Mouse (Mus musculus) intestine, embryonic 16.5 days (tissue): ENCODE measurements around the gene Rbm47. TPM values are rescaled to one million over a fixed set of nuclear protein-coding genes. Genes with fewer than 3 reads are reported as not detected.
A peak's percentile ranks its signal among the peaks of the same experiment; 100 is the strongest.

ENCODE experiments used
- ATAC-seq: fragments of 200-750 bp; cut with Nextera tagmentation; 2 replicates; pipeline ENCODE4 v1.8.0; 2017; ENCODE audit warnings: moderate TSS enrichment, moderate library complexity
- H3K27ac ChIP-seq: fragments of 300-500 bp; sonication (generic); 2 replicates; pipeline ENCODE4 v1.5.1; 2014; ENCODE audit warnings: mild to moderate bottlenecking, low read length
- H3K27me3 ChIP-seq: fragments of 300-500 bp; sonication (generic); replicated peaks from 2 replicates; pipeline ENCODE4 v1.6.1; 2014; ENCODE audit warnings: low read length, control low read depth, mixed read lengths; ENCODE audit not compliant: control insufficient read depth, insufficient read depth
- H3K36me3 ChIP-seq: fragments of 300-500 bp; sonication (generic); 2 replicates; pipeline ENCODE4 v1.6.1; 2014; ENCODE audit warnings: low read length, control low read depth; ENCODE audit not compliant: control insufficient read depth, insufficient read depth
- H3K4me1 ChIP-seq: fragments of 300-500 bp; sonication (generic); 2 replicates; pipeline ENCODE4 v1.6.1; 2014; ENCODE audit warnings: low read length, control low read depth, mixed read lengths; ENCODE audit not compliant: control insufficient read depth, insufficient read depth
- H3K4me2 ChIP-seq: fragments of 300-500 bp; sonication (generic); 2 replicates; pipeline ENCODE4 v1.6.1; 2014; ENCODE audit warnings: low read depth, low read length, control low read depth
- H3K4me3 ChIP-seq: fragments of 300-500 bp; sonication (generic); 2 replicates; pipeline ENCODE4 v1.5.1; 2014; ENCODE audit warnings: mild to moderate bottlenecking, low read length
- H3K9ac ChIP-seq: fragments of 300-500 bp; sonication (generic); 2 replicates; pipeline ENCODE4 v1.6.1; 2014; ENCODE audit warnings: low read depth, low read length
- H3K9me3 ChIP-seq: fragments of 300-500 bp; sonication (generic); 2 replicates; pipeline ENCODE4 v1.6.1; 2016; ENCODE audit warnings: low read length, control low read depth; ENCODE audit not compliant: control insufficient read depth
- WGBS: fragments of 180-500 bp; shearing (Covaris S2); extraction: QIAGEN DNeasy Blood & Tissue Kit; methylation state at CpG from one replicate; pipeline ENCODE4 v1.1.7; 2014; 5-methylcytosine and 5-hydroxymethylcytosine counted together
- polyA plus RNA-seq: library from polyadenylated mRNA; unstranded; fragments of >200 nt; fragmentation: Nextera tagmentation; extraction: Ambion mirVana; gene quantifications from 2 replicates; pipeline ENCODE4 v1.2.1, GENCODE M21; 2015

Gene Rbm47
- polyA plus RNA-seq = 149 and 169 TPM in 2 replicates

GRCm38 (mm10) chr5:66173018-66173417 is at the start of gene Rbm47:
Rbm47 (minus strand) TSS chr5:66173118.
- H3K4me2 ChIP-seq = no peak within 1 kb of the TSS
- no peak for ATAC-seq
- no peaks in the 10 kb centered on the region for H3K36me3 ChIP-seq
- no peak within 1 kb of the TSS for H3K9ac ChIP-seq
- WGBS = 84% methylated on average over 2 of the region's 2 CpGs
- H3K27ac ChIP-seq = no peak within 1 kb of the TSS
- no peaks in the 10 kb centered on the region for H3K9me3 ChIP-seq
- H3K4me1 ChIP-seq = no peaks in the 10 kb centered on the region
- H3K27me3 ChIP-seq = no peaks in the 10 kb centered on the region
- H3K4me3 ChIP-seq = no peak within 1 kb of the TSS

GRCm38 (mm10) chr5:66220620-66221019 is 47.7 kb upstream of the Rbm47 start:
- peak; percentile 42 for ATAC-seq
- Histone ChIP-seq H3K9ac (no peak overlapping the region), H3K27ac (no peak overlapping the region), H3K27me3 (no peaks in the 10 kb centered on the region), H3K4me2 (no peak overlapping the region), H3K4me1 (peaks cover 16% of the 10 kb centered on the region), H3K36me3 (no peaks in the 10 kb centered on the region), H3K4me3 (no peak overlapping the region), H3K9me3 (no peaks in the 10 kb centered on the region)
- WGBS = 64% methylated on average over 9 of the region's 9 CpGs

GRCm38 (mm10) chr5:66219692-66220091 is 46.8 kb upstream of the Rbm47 start:
- Histone ChIP-seq H3K4me1 (peaks cover 18% of the 10 kb centered on the region), H3K9me3 (no peaks in the 10 kb centered on the region), H3K27me3 (no peaks in the 10 kb centered on the region), H3K36me3 (no peaks in the 10 kb centered on the region), H3K9ac (no peak overlapping the region), H3K4me3 (no peak overlapping the region), H3K4me2 (no peak overlapping the region; the same call in 1 of the 2 replicates), H3K27ac (no peak overlapping the region)
- ATAC-seq = no peak
- 50% methylated on average over 6 of the region's 6 CpGs for WGBS

DNA sequence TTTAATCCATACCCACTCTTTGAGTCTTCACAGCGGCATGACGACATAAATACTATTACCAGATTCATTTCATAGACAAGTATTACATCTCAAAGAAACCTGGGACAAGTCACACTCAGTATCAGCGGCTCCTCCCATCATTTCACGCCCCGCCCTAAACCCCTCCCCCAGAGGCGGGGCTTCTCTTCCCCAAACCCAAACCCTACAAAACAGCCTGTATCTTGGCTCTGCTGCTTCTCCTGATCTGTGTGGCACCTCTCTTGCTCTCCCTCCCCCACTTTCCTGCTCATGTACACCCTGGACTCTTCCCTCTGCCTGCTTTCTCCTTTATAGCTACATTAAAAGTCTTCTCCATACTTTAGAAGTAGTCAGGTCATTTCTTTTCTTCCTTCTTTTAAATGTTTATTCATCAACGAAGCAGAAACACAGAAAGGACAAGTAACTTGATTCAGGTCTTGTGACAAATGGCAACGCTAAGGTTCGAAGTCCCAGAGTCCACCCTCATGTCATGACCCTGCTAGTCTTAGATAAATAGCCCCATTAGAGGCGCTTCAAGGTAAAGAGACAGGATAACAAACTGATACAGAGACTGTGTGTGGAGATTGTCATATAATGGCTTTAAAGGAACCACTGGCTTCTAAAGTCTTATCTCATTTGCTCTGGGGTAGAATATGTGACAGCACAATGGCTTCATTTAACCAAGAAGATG is 42.8 kb upstream of the Rbm47 start:
- 45% methylated on average over 10 of the region's 10 CpGs for WGBS
- ATAC-seq = peak; percentile 80
- Histone ChIP-seq H3K4me1 (peaks cover 19% of the 10 kb centered on the region), H3K27ac (peak overlapping the region; percentile 53), H3K4me2 (0 out of 2 replicates have a peak overlapping the region, but pooled peaks have one; percentile 9), H3K9ac (no peak overlapping the region), H3K36me3 (no peaks in the 10 kb centered on the region), H3K27me3 (no peaks in the 10 kb centered on the region), H3K9me3 (no peaks in the 10 kb centered on the region), H3K4me3 (no peak overlapping the region)

DNA sequence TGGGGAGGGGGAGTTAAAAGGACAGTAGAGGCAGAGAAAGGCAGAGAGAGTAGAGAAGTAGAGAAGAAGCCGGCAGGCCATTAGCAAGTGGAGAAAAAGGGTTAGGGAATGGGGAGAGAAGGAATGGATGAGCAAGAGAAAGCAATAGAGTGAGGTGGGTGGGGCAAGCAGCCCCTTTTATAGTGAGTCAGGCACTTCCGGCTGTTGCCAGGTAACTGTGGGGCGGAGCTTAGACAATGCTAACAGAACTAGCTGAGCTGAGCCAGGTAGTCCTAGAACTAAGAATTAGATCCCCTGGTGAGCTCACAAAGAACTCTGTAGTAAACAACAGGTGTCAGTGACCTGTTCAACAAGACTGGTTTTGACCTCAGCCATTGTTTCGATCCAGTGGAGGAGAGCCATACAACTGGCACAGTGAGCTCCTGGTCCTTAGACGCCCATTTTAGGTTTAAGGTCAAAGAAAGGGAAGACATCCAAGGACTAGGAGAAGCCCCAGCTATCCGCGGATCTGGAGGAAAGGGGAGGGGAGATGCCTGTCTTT is 41.5 kb upstream of the Rbm47 start:
- Histone ChIP-seq H3K4me2 (no peak overlapping the region), H3K27me3 (no peaks in the 10 kb centered on the region), H3K27ac (no peak overlapping the region), H3K9ac (no peak overlapping the region), H3K9me3 (no peaks in the 10 kb centered on the region), H3K36me3 (no peaks in the 10 kb centered on the region), H3K4me3 (no peak overlapping the region), H3K4me1 (peaks cover 9% of the 10 kb centered on the region; the same call in 1 of the 2 replicates)
- WGBS = 60% methylated on average over 7 of the region's 7 CpGs
- peak; percentile 22; the same call in 1 of the 2 replicates for ATAC-seq

- Histone ChIP-seq H3K4me1 (0 out of 2 replicates have a peak, but pooled peaks cover under 1% of the 10 kb centered on the region), H3K4me2 (no peak overlapping the region), H3K27ac (no peak overlapping the region), H3K4me3 (no peak overlapping the region), H3K9ac (no peak overlapping the region), H3K9me3 (no peaks in the 10 kb centered on the region), H3K36me3 (no peaks in the 10 kb centered on the region), H3K27me3 (no peaks in the 10 kb centered on the region)
- 77% methylated on average over 5 of the region's 5 CpGs for WGBS
- ATAC-seq = no peak
These were observed 36.7 kb upstream of the Rbm47 start for GRCm38 (mm10) chr5:66209532-66210176.

DNA sequence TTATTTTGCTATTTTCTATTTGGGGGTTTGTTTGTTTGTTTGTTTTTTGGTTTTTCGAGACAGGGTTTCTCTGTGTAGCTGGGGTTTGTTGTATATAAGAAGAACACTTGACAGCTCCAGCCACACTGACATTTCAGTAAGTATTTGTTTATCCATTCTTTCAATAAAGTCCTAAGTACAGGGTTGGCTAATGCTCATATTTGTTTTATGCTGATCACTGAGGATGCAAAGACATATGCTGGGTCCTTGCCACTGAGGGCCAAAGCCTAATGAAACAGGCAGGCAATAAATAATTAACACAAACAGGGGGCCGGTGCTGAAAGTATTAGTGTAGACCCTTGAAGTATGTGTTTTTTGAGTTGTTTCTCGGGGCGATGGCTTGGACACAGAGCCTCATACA is 32.0 kb upstream of the Rbm47 start:
- Histone ChIP-seq H3K27me3 (no peaks in the 10 kb centered on the region), H3K4me1 (no peaks in the 10 kb centered on the region), H3K36me3 (no peaks in the 10 kb centered on the region), H3K9me3 (no peaks in the 10 kb centered on the region), H3K4me2 (no peak overlapping the region), H3K27ac (no peak overlapping the region), H3K4me3 (no peak overlapping the region), H3K9ac (no peak overlapping the region)
- no peak for ATAC-seq
- 68% methylated on average over 4 of the region's 4 CpGs for WGBS

DNA sequence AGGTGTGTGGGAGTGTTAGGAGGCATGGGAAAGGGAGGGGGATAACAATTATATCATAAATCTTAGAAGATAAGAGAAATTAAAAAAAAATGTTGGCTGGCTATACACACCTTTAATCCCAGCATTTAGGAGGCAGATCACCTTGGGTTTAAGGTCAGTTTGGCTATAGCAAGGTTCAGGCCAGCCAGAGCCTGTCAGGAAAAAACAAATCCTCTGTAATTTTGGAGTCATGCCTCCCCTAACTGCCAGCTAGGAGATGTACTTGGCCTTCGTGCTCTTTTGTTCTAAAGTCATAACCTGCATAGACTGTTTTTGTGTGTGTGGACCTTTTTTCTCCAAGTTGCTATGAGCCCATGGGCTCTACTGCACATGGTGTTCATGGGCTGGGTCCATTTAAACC is 30.5 kb upstream of the Rbm47 start:
- Histone ChIP-seq H3K27ac (no peak overlapping the region), H3K4me2 (no peak overlapping the region), H3K4me1 (no peaks in the 10 kb centered on the region), H3K4me3 (no peak overlapping the region), H3K9me3 (no peaks in the 10 kb centered on the region), H3K36me3 (no peaks in the 10 kb centered on the region), H3K27me3 (no peaks in the 10 kb centered on the region), H3K9ac (no peak overlapping the region)
- ATAC-seq = no peak
- WGBS = 63% methylated on average over 1 of the region's 1 CpGs

DNA sequence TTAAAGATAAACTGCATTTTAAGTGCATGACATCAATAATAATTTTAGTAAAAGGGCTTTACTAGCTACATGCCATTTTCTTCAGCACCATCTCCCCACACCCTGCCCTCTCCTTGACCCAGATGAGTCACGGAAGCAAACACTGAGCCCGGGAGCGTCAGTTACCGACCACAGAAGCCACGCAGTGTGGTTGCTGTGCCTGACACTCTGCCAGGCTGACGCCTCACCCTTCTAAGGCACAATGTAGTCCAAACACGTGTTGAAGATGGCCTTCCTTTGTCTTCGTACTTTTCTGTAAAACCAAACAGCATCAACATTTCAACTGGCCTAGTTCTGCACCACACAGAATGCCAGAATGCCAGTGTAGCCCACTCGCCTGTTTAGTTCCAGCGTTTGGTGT is 27.1 kb upstream of the Rbm47 start:
- H3K4me1 ChIP-seq = no peaks in the 10 kb centered on the region
- H3K9me3 ChIP-seq = no peaks in the 10 kb centered on the region
- no peaks in the 10 kb centered on the region for H3K36me3 ChIP-seq
- peak; percentile 77 for ATAC-seq
- H3K27me3 ChIP-seq = no peaks in the 10 kb centered on the region
- no peak overlapping the region for H3K27ac ChIP-seq
- H3K4me2 ChIP-seq = no peak overlapping the region
- H3K4me3 ChIP-seq = no peak overlapping the region
- 46% methylated on average over 10 of the region's 10 CpGs for WGBS
- no peak overlapping the region for H3K9ac ChIP-seq
